Mouse (Mus musculus) liver, postnatal 0 days (tissue): ENCODE results near the gene Slc6a11.

Source experiments
- CTCF ChIP-seq: sonication (generic); IDR thresholded peaks from 2 replicates; pipeline ENCODE4 v1.5.1; 2016; ENCODE audit warnings: antibody characterized with exemption, low read depth
- EP300 ChIP-seq: IDR thresholded peaks from 2 replicates; pipeline ENCODE4 v1.6.1; 2016; ENCODE audit warnings: antibody characterized with exemption, low read depth, mild to moderate bottlenecking

DNA sequence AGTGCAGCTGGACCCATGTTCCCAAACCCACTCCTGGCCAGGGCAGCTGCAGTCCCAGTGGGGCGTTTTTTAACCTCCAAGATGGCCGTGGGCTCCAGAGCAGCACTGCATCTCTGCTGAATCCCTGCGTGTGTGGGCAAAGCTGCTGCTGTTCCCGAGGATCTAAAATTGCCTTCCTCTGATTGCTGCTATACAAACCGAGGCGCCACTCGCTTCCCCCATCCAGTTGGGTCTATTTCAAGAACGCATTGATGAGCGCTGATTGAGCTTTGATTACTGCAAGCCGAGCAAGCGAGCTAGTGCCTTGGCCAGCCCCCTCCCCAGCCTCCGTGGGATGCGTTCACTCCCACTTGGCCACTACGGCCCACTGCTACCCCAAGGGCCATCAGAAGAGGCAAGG lies 123.9 kb downstream of the Slc6a11 start:
- no peak for TF ChIP-seq CTCF
- TF ChIP-seq EP300, result no peak
